Comparison of ENCODE assay signal across 9 mouse cellular contexts in genomic region chr17:87367640-87368039, GRCm38 (mm10). TPM values are rescaled to one million over a fixed set of nuclear protein-coding genes. Genes with fewer than 3 reads are reported as not detected.
DNase-seq lines count a peak whose midpoint lies in the region; ATAC-seq lines count a peak whose summit lies in the region.
"Had no signal": no experiment of that assay in that cellular context is flagged by ENCODE, and none has a peak within 500 bp of the region (broad histone marks: within the 10 kb centered on the region; RNA-seq: fewer than 3 reads in every experiment).

No protein-coding gene starts in this region.

- H3K27me3 ChIP-seq in kidney, embryonic 15.5 days = no peaks in the 10 kb centered on the region
- no peaks in the 10 kb centered on the region for H3K27me3 ChIP-seq in midbrain, embryonic 15.5 days (replicated peaks)

- no peak overlapping the region for H3K4me2 ChIP-seq in kidney, embryonic 15.5 days
- no peak overlapping the region for H3K4me2 ChIP-seq in midbrain, embryonic 15.5 days

- H3K9me3 ChIP-seq in kidney, embryonic 15.5 days (replicated peaks) = no peaks in the 10 kb centered on the region
- H3K9me3 ChIP-seq in midbrain, embryonic 15.5 days = no peaks in the 10 kb centered on the region

- H3K9ac ChIP-seq in kidney, embryonic 15.5 days = no peak overlapping the region
- H3K9ac ChIP-seq in midbrain, embryonic 15.5 days = no peak overlapping the region

- peaks cover 53% of the 10 kb centered on the region for H3K4me1 ChIP-seq in kidney, embryonic 15.5 days
- H3K4me1 ChIP-seq in midbrain, embryonic 15.5 days = peaks cover 41% of the 10 kb centered on the region

- DNase-seq in left cerebral cortex, adult 18-20 months (ENCODE audit: low spot score in 2 of 2) = peak; percentile 68
- no peak for DNase-seq in left cerebral cortex, adult 11 months (ENCODE audit: low spot score)
- DNase-seq in adrenal gland, postnatal 36 days = peak; percentile 33 to 77
- peak; percentile 92 for DNase-seq in gastrocnemius, postnatal 10 days
- no peak for DNase-seq in liver

- H3K36me3 ChIP-seq in kidney, embryonic 15.5 days = no peaks in the 10 kb centered on the region
- no peaks in the 10 kb centered on the region for H3K36me3 ChIP-seq in midbrain, embryonic 15.5 days (replicated peaks)

- no peak for ATAC-seq in kidney, embryonic 15.5 days (replicated peaks; ENCODE audit: low FRiP score)
- ATAC-seq in midbrain, embryonic 15.5 days (replicated peaks) = 0 out of 2 replicates have a peak, but pooled peaks have one; percentile 13
- no peak for ATAC-seq in granulocyte monocyte progenitor cell, adult 5-6 weeks (replicated peaks; ENCODE audit: poor library complexity, severe bottlenecking)

- no peak overlapping the region for H3K4me3 ChIP-seq in kidney, embryonic 15.5 days (replicated peaks)
- H3K4me3 ChIP-seq in midbrain, embryonic 15.5 days = no peak overlapping the region

- WGBS in kidney, embryonic 15.5 days = 42% methylated on average over 3 of the region's 3 CpGs
- WGBS in midbrain, embryonic 15.5 days = 63% methylated on average over 3 of the region's 3 CpGs

- 0 out of 2 replicates have a peak overlapping the region, but pooled peaks have one; percentile 19 for H3K27ac ChIP-seq in kidney, embryonic 15.5 days
- 0 out of 2 replicates have a peak overlapping the region, but pooled peaks have one; percentile 4 for H3K27ac ChIP-seq in midbrain, embryonic 15.5 days

RNA-seq across cellular contexts. Expression of gene Stpg4, which starts 59.9 kb away (rescaled TPM):
- not detected for total RNA-seq in left cerebral cortex, adult 18-20 months (2021)
- total RNA-seq in adrenal gland, postnatal 36 days (2021) = not detected
- not detected for total RNA-seq in gastrocnemius, postnatal 10 days (2021)
- not detected in 2 replicates for polyA plus RNA-seq in kidney, embryonic 15.5 days (2015; fragmentation: Nextera tagmentation; extraction: Ambion mirVana)
- polyA plus RNA-seq in midbrain, embryonic 15.5 days (2015; fragmentation: Nextera tagmentation; extraction: Ambion mirVana) = 0.42 and 0.54 TPM in 2 replicates
- total RNA-seq in granulocyte monocyte progenitor cell, adult 5-6 weeks (2014; fragmentation: Nextera tagmentation) = not detected in 2 replicates
- total RNA-seq in granulocyte monocyte progenitor cell, adult 5-6 weeks (2017) = not detected in 2 replicates
- polyA plus RNA-seq: lung, embryonic 16.5 days had no signal

Comparison
In these comparisons a context has a peak if more than half of its experiments do, and no peak if none do; other contexts are left out.
1. DNase-seq: peak in left cerebral cortex, adult 18-20 months (2 of 2), adrenal gland, postnatal 36 days (2 of 2) and gastrocnemius, postnatal 10 days (single experiment); none in left cerebral cortex, adult 11 months (single experiment) and liver (single experiment).